Mouse (Mus musculus) yolk sac, embryonic 10.5 days (tissue): Measurements from ENCODE around the gene Ccp110.

Experiments used
- DNase-seq: peaks from one replicate; pipeline ENCODE4 v3.0.0-alpha.2; 2017; ENCODE audit warnings: low spot score

Ccp110 gene

GRCm38 (mm10) chr7:118712228-118713173, at the start of gene Ccp110:
Gene Ccp110, plus strand, starts transcription at chr7:118712552.
- DNase-seq: peak; percentile 94

GRCm38 (mm10) chr7:118667773-118668172, 44.6 kb upstream of the Ccp110 start:
- no peak for DNase-seq

GRCm38 (mm10) chr7:118670142-118670541, 42.2 kb upstream of the Ccp110 start:
- DNase-seq: no peak

- no peak for DNase-seq
Measured at GRCm38 (mm10) chr7:118676826-118677225, 35.5 kb upstream of the Ccp110 start.

- DNase-seq: peak; percentile 43
Measured at GRCm38 (mm10) chr7:118688199-118688598, 24.2 kb upstream of the Ccp110 start.

GRCm38 (mm10) chr7:118689088-118689487, 23.3 kb upstream of the Ccp110 start:
- no peak for DNase-seq

DNA sequence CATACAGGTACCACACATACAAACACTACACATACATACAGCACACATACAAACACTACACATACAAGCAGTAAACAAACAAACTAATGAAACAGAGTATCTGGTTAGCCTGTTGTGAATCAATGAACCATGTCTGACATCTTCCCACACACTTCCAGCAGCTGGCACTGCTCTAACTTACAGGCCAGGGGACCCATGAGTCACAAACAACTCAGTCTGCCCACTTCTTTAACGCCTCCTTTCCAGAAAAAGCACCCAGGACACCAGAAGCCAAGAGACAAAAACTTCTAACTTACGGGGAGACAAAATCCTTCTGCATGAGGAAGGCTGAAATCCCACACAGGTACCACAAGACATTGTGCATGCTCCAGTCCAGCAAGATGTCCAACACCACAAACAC, 21.1 kb upstream of the Ccp110 start:
- DNase-seq: no peak

GRCm38 (mm10) chr7:118696146-118696545, 16.2 kb upstream of the Ccp110 start:
- no peak for DNase-seq

DNA sequence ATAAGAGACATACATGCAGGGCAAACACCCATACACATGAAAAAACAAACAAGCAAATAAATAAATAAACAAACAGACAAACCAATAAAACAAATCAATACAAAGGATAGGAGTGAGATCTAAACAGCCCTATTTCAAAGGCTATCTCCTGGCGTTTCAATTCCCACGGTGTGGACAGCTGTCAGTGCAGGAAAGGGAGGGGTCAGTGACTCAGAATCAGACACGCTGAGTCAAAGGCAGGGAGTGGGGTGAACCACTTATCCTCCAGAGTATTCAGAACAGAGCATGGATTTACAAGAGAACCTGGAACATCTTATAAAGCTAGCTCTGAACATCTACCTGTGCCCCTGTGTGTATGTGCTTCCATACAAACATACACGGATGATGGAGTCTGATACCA, 15.2 kb upstream of the Ccp110 start:
- DNase-seq: no peak

DNA sequence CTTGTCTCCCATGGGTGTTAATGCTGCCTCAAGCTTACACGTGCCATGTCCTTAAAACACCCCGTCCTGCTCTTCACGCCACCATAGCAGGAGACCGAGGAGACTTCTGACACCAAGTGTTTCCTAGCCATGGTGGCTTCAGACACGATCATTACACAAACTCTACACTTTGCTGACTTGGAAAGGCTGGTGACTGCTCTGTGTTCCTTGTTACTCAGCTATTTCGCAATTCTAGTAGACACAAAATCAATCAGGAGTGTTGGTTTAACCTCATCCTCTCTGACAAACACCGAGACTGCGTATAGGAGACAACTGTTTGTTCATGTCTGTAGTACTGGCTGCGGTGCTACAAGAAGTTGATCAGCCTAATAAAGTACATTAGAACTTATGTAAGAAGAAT, 13.5 kb upstream of the Ccp110 start:
- DNase-seq: peak; percentile 52

GRCm38 (mm10) chr7:118703144-118703561, 9.2 kb upstream of the Ccp110 start:
- peak; percentile 31 for DNase-seq

GRCm38 (mm10) chr7:118704001-118704850, 8.1 kb upstream of the Ccp110 start:
- DNase-seq: peak; percentile 26

GRCm38 (mm10) chr7:118705101-118705961, 7.0 kb upstream of the Ccp110 start, which contains the start of gene Gde1:
Gene Gde1, minus strand, starts transcription at chr7:118705778.
- peak; percentile 93 for DNase-seq

- DNase-seq: no peak
Measured at GRCm38 (mm10) chr7:118706051-118706450, 6.3 kb upstream of the Ccp110 start.

- DNase-seq: no peak
Measured at GRCm38 (mm10) chr7:118706488-118706887, 5.9 kb upstream of the Ccp110 start.

- DNase-seq: no peak
Measured at GRCm38 (mm10) chr7:118707216-118707615, 5.1 kb upstream of the Ccp110 start.

GRCm38 (mm10) chr7:118708002-118708401, 4.3 kb upstream of the Ccp110 start:
- no peak for DNase-seq

- no peak for DNase-seq
Measured at GRCm38 (mm10) chr7:118710776-118711175, 1.6 kb upstream of the Ccp110 start.

- no peak for DNase-seq
Measured at GRCm38 (mm10) chr7:118714873-118715272, 2.5 kb downstream of the Ccp110 start.

GRCm38 (mm10) chr7:118718066-118718465, 5.7 kb downstream of the Ccp110 start:
- DNase-seq: no peak

DNA sequence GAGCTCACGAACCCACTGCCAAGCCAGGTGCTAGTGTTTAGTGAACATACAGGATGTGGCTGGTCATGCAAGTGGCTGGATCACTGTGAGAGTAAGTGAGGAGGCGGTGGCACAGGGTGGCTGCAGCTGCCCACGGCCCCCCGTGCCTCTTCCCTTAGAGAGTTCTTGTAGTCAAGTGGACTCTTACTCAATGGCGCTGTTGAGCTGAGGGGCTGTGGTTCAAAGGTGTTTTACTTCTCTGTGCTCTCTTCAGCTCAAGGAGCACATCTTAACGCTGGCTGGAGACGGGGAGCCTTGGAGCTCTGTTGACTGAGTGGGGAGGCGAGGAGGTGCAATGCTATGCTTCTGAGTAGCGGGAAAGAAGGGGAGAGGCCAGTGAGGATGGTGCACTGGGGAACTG, 11.6 kb downstream of the Ccp110 start:
- DNase-seq: no peak

- no peak for DNase-seq
Measured at GRCm38 (mm10) chr7:118725459-118725858, 13.1 kb downstream of the Ccp110 start.
